Mouse (Mus musculus) heart, embryonic 13.5 days (tissue): ENCODE data around the gene Scn2a. TPM values are rescaled to one million over a fixed set of nuclear protein-coding genes. Genes with fewer than 3 reads are reported as not detected.
"Not testable (repeated sequence)": the region's sequence is repeated elsewhere in the genome, so short reads cannot be mapped to it uniquely, and the experiment has no call there.

ENCODE experiments used
- ATAC-seq: fragments of 200-750 bp; cut with Nextera tagmentation; 2 replicates; pipeline ENCODE4 v1.8.0; 2017; ENCODE audit warnings: moderate TSS enrichment; ENCODE audit not compliant: insufficient number of reproducible peaks, low FRiP score, low TSS enrichment; ENCODE audit errors: extremely low read depth
- H3K27ac ChIP-seq: fragments of 300-500 bp; sonication (generic); replicated peaks from 2 replicates; pipeline ENCODE4 v1.5.1; 2015; ENCODE audit warnings: moderate library complexity, mild to moderate bottlenecking, inconsistent platforms
- H3K27me3 ChIP-seq: fragments of 300-500 bp; sonication (generic); replicated peaks from 2 replicates; pipeline ENCODE4 v1.6.1; 2015; ENCODE audit warnings: mild to moderate bottlenecking, inconsistent platforms
- H3K36me3 ChIP-seq: fragments of 300-500 bp; sonication (generic); 2 replicates; pipeline ENCODE4 v1.6.1; 2015; ENCODE audit warnings: mild to moderate bottlenecking, inconsistent platforms
- H3K4me1 ChIP-seq: fragments of 300-500 bp; sonication (generic); 2 replicates; pipeline ENCODE4 v1.6.1; 2015; ENCODE audit warnings: inconsistent platforms
- H3K4me2 ChIP-seq: fragments of 300-500 bp; sonication (generic); 2 replicates; pipeline ENCODE4 v1.6.1; 2015; ENCODE audit warnings: inconsistent platforms, mild to moderate bottlenecking, moderate library complexity
- H3K4me3 ChIP-seq: fragments of 300-500 bp; sonication (generic); 2 replicates; pipeline ENCODE4 v1.5.1; 2015; ENCODE audit warnings: moderate library complexity, mild to moderate bottlenecking, inconsistent platforms
- H3K9ac ChIP-seq: fragments of 300-500 bp; sonication (generic); 2 replicates; pipeline ENCODE4 v1.6.1; 2015; ENCODE audit warnings: inconsistent platforms, mild to moderate bottlenecking, moderate library complexity
- H3K9me3 ChIP-seq: fragments of 300-500 bp; sonication (generic); 2 replicates; pipeline ENCODE4 v1.6.1; 2016; ENCODE audit warnings: inconsistent platforms
- WGBS: fragments of 180-500 bp; shearing (Covaris S2); methylation state at CpG from one replicate; pipeline ENCODE4 v1.1.7; 2015; ENCODE audit warnings: mixed read lengths; 5-methylcytosine and 5-hydroxymethylcytosine counted together
- polyA plus RNA-seq: library from polyadenylated mRNA; unstranded; fragments of >200 nt; fragmentation: Nextera tagmentation; extraction: Ambion mirVana; gene quantifications from 2 replicates; pipeline ENCODE4 v1.2.1, GENCODE M21; 2015

The Scn2a gene
- polyA plus RNA-seq, 1 experiment from 2014 or later = 0.92 TPM

DNA sequence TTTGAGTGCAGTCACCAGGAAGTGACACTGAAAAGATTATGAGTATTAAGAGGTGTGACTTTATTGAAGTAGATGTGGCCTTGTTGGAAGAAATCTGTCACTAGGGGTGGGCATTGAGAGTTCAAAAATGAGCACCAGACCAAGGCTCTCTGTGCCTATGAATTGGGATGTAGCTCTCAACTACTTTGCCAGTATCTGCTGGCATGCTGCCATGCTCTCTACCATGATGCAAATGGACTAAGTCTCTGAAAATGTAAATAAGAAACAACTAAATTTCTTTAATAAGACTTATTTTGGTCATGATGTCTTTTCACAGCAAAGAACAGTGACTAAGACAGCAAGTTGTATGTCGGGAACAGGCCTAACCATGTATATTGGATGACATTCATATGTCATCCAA, 79.7 kb downstream of the Scn2a start:
- Histone ChIP-seq H3K4me1 (no peaks in the 10 kb centered on the region), H3K36me3 (no peaks in the 10 kb centered on the region), H3K4me3 (no peak overlapping the region), H3K27ac (no peak overlapping the region), H3K27me3 (no peaks in the 10 kb centered on the region), H3K9ac (no peak overlapping the region), H3K4me2 (no peak overlapping the region), H3K9me3 (no peaks in the 10 kb centered on the region)
- WGBS = 81% methylated on average over 1 of the region's 1 CpGs
- ATAC-seq = no peak

DNA sequence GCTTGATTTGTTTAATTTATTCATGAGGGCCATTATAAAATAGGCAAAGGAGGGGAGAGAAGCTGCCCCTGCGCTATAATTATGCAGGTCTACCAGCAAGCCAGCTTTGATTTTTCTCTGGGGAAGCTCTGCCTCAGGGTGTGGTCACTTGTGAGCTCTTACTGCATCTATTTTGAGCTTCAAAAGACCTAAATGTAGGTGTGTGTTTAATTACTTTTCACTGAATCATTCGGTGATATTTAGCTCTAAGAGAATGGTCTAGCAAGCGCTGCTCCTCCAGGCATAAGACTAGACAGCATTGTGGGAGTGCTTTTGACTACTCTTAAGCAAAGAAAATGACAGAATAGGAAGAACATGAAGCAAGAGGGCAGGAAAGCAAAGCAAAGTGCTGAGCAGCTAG, 80.6 kb downstream of the Scn2a start:
- Histone ChIP-seq H3K27me3 (no peaks in the 10 kb centered on the region), H3K4me3 (no peak overlapping the region), H3K4me1 (no peaks in the 10 kb centered on the region), H3K4me2 (no peak overlapping the region), H3K27ac (no peak overlapping the region), H3K9ac (no peak overlapping the region), H3K9me3 (no peaks in the 10 kb centered on the region), H3K36me3 (no peaks in the 10 kb centered on the region)
- ATAC-seq = no peak
- WGBS = 79% methylated on average over 3 of the region's 3 CpGs

DNA sequence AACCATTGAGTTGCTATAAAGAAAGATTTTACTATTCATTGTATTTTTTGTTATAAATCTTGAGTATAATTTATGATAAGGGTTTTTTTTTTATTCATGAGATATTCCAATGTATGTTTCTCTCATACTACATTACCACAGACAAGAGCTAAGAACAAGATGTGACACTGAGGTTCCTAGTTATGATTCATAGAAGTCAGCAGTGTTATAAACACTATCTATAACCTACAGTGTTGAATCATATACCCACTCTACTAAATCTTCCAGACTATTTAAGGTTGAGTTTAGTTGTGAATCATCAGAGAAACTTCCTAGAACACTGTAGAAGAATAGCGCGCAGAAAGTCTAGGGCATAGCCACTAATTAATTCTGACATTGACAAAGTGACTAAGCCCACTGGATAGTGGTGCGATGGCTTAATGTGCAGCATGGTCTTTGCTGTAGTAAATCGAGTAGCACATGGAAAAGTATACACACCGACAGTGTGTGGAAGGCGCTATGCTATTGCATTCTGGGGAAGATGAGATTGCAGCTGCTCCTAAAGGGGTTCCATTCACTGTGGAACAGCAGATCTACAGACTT, 101.7 kb downstream of the Scn2a start:
- H3K4me3 ChIP-seq = no peak overlapping the region
- H3K36me3 ChIP-seq = no peaks in the 10 kb centered on the region
- no peak overlapping the region for H3K9ac ChIP-seq
- no peak overlapping the region for H3K4me2 ChIP-seq
- no peak overlapping the region for H3K27ac ChIP-seq
- H3K9me3 ChIP-seq = no peaks in the 10 kb centered on the region
- 85% methylated on average over 6 of the region's 6 CpGs for WGBS
- H3K4me1 ChIP-seq = no peaks in the 10 kb centered on the region
- no peaks in the 10 kb centered on the region for H3K27me3 ChIP-seq
- ATAC-seq = no peak

DNA sequence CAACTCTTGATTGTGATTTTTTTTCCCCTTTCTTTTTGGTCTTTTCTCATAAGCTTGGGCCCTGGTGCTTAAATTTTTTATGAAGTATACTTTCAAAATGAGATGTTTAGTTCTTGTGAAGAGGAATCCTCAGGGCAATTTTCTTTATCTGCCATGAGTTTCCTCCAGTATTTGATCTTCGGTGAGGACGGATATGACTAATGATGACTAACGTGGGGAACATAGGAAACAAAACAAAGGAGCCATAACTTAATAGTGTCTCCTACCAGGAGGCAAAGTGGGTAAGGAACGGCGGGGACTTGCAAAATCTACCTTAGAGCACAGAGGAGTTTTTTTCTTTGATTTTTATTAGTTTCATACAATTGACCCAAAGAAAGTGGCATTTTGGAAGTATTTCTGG, 124.8 kb downstream of the Scn2a start:
- ATAC-seq = no peak
- no peak overlapping the region for H3K4me2 ChIP-seq
- H3K4me3 ChIP-seq = no peak overlapping the region
- H3K9ac ChIP-seq = no peak overlapping the region
- H3K27ac ChIP-seq = no peak overlapping the region
- no peaks in the 10 kb centered on the region for H3K9me3 ChIP-seq
- H3K4me1 ChIP-seq = no peaks in the 10 kb centered on the region
- H3K27me3 ChIP-seq = no peaks in the 10 kb centered on the region
- WGBS = 72% methylated on average over 5 of the region's 5 CpGs
- no peaks in the 10 kb centered on the region for H3K36me3 ChIP-seq

DNA sequence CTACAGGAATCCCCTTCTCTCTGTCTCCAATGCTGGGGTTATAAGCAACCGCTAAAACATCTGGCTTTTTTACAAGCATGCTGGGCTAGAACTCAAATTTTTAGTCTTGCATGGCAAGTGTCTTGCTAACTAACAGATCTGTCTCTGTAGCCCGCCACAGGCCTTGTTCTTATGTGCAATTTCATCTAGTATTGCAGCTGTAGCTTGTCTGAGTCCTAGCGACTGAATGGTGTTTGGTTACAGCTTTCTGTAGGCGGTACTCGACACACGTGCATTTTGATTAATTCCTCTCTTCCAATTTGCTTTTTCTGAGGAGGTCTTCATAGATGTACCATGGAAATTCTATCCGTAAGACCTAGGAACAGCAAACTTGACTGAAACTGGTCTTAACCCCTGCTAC, 161.9 kb downstream of the Scn2a start:
- Histone ChIP-seq H3K4me1 (no peaks in the 10 kb centered on the region), H3K27me3 (no peaks in the 10 kb centered on the region), H3K36me3 (no peaks in the 10 kb centered on the region), H3K9ac (no peak overlapping the region), H3K27ac (no peak overlapping the region), H3K4me2 (no peak overlapping the region), H3K9me3 (no peaks in the 10 kb centered on the region), H3K4me3 (no peak overlapping the region)
- no peak for ATAC-seq
- WGBS = 67% methylated on average over 7 of the region's 7 CpGs

DNA sequence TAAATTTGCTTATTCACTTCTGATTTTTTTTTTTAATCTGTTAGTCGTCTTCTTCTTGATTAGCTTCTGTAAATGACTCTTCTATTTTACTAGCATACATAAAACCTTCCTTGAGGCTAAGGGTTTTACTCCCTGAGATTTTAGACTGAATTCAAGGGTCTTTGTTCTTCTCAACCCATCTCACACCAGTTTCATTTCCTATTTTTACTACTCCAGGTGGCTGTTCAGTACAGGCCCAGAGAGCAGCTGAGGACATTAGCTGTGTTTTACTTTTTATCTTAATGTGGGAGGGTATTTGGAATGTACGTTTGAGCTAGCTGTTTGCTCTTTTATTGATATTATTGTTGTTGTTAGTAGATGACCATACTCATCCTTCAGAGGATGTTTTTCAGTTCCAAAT, 162.8 kb downstream of the Scn2a start:
- ATAC-seq = no peak
- no peak overlapping the region for H3K27ac ChIP-seq
- H3K4me2 ChIP-seq = no peak overlapping the region
- H3K4me3 ChIP-seq = no peak overlapping the region
- H3K9me3 ChIP-seq = no peaks in the 10 kb centered on the region
- no peaks in the 10 kb centered on the region for H3K36me3 ChIP-seq
- no peaks in the 10 kb centered on the region for H3K27me3 ChIP-seq
- H3K4me1 ChIP-seq = no peaks in the 10 kb centered on the region
- 56% methylated on average over 2 of the region's 2 CpGs for WGBS
- no peak overlapping the region for H3K9ac ChIP-seq

DNA sequence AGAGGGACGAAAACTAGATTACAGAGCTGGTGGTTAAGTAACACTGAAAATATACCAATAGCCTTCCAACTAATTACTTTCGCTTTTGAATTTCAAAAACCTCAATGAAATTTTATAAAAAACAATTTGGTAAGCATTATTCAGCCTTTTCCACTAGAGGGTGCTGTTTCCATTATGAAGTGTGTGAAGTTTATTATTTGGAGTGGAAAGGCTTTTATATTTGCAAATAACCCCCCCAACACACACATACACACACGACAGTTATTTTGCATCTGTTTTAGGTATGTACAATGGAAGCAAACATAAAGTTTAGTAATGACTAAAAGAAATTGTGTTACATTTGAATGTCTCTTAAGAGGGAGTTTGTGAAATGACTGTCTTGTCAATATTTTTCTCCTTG, 171.9 kb downstream of the Scn2a start:
- no peak overlapping the region for H3K4me2 ChIP-seq

DNA sequence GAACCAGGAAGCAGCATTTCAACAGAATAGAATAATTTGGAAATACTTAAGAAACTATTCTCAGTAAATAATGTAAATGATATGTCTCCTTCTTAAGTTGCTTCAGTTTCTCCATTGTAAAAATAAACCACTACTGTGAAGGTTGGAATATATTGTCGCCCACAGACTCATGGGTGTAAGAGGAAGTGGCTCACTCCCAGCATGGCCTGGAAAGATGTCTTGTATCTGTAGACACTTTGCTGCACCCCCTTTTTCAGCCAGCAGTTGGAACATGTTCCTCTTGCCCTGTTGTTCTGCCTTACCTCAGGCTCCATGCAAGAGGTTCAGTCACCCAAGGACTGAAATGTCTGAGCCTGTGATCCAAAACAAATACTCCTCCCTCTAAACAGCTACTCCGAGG, 173.0 kb downstream of the Scn2a start:
- Histone ChIP-seq H3K36me3 (no peaks in the 10 kb centered on the region), H3K27ac (no peak overlapping the region), H3K9me3 (peaks cover 16% of the 10 kb centered on the region; the same call in 1 of the 2 replicates), H3K9ac (no peak overlapping the region), H3K4me2 (no peak overlapping the region), H3K4me3 (no peak overlapping the region), H3K27me3 (no peaks in the 10 kb centered on the region; the same call in 1 of the 2 replicates), H3K4me1 (no peaks in the 10 kb centered on the region)
- no peak for ATAC-seq
- WGBS = 78% methylated on average over 2 of the region's 2 CpGs

More for the DNA sequence above, 171.9 kb downstream of the Scn2a start:
- Histone ChIP-seq H3K4me3 (no peak overlapping the region), H3K9me3 (peaks cover 16% of the 10 kb centered on the region; the same call in 1 of the 2 replicates), H3K27ac (no peak overlapping the region), H3K4me1 (no peaks in the 10 kb centered on the region), H3K27me3 (no peaks in the 10 kb centered on the region; the same call in 1 of the 2 replicates), H3K9ac (no peak overlapping the region), H3K36me3 (no peaks in the 10 kb centered on the region)
- WGBS = 20% methylated on average over 3 of the region's 3 CpGs
- no peak for ATAC-seq

DNA sequence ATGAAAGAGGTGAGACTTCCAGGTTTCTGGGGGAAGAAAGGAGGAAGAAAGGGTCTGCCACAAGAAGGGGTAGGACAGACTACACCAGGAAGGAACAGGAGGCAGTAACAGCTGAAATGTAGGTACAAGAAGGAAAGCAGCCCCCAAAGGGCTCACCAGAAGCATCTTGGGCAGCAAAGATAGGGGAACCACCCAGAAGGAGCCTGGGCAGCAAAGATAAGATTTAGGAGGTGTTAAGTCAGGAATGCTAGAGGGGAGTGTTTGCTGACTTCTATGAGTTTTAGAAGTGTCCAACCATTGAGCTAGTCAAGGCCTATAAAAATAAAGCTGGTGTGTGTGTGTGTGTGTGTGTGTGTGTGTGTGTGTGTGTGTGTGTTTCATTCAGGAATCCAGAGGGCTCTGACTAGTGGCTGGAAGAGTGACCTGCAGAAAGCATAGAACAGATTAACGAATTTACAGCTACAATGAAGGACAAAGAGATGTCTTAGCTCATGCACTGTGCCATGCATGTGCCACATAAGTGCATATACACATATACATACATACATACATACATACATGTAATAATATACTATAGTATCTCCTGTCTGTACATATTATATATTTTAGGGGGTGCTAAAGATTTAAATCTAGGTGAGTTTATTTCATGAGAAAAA, 180.6 kb downstream of the Scn2a start:
- ATAC-seq = peak; percentile 37; the same call in 1 of the 2 replicates
- H3K4me2 ChIP-seq = no peak overlapping the region
- no peaks in the 10 kb centered on the region for H3K27me3 ChIP-seq
- WGBS = 62% methylated on average over 1 of the region's 1 CpGs
- H3K9me3 ChIP-seq = peaks cover 7% of the 10 kb centered on the region; the same call in 1 of the 2 replicates
- no peaks in the 10 kb centered on the region for H3K4me1 ChIP-seq
- H3K4me3 ChIP-seq = no peak overlapping the region
- no peak overlapping the region for H3K27ac ChIP-seq
- no peaks in the 10 kb centered on the region for H3K36me3 ChIP-seq
- no peak overlapping the region for H3K9ac ChIP-seq

DNA sequence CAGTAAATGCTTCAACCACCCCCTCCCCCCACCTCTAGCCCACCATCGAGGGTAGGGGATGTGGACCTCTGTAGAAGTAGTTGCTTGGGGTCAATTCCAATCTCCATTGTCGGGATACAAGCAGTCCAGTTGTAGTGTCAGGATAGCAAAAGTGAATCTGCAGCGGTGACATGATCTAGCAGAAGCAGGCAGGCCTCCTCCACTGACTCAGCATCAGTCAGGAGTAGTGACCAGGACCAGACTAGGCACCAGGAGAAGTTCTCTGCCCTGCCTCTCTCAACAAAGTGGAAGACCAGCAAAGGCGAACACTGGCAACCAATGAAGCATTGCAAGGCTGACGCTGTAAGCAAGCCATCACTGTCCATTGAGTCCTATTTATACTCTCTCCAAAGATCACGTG, 186.0 kb downstream of the Scn2a start:
- H3K27ac ChIP-seq = no peak overlapping the region
- H3K4me3 ChIP-seq = no peak overlapping the region
- no peaks in the 10 kb centered on the region for H3K27me3 ChIP-seq
- no peaks in the 10 kb centered on the region for H3K9me3 ChIP-seq
- no peaks in the 10 kb centered on the region for H3K4me1 ChIP-seq
- H3K4me2 ChIP-seq = no peak overlapping the region
- ATAC-seq = no peak
- no peak overlapping the region for H3K9ac ChIP-seq
- no peaks in the 10 kb centered on the region for H3K36me3 ChIP-seq
- WGBS = 82% methylated on average over 6 of the region's 6 CpGs

DNA sequence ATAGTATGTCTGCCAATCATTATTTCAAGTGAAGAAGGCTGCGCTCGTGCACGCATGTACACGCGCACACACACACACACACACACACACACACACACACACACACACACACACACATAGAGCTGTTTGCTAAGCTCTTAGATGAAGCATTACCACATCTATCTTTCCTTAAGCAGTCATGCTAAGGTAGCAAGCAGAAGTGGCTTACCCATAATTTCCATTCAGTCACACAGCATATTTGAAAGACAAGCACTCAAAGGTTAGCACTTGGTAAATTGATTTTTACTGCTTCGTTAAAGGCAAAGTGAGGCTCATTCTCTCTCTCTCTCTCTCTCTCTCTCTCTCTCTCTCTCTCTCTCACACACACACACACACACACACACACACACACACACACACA, 190.6 kb downstream of the Scn2a start:
- H3K27me3 ChIP-seq, ATAC-seq: not testable (repeated sequence)

More for the DNA sequence above, 190.6 kb downstream of the Scn2a start:
- not testable (repeated sequence) for H3K4me1 ChIP-seq, H3K4me2 ChIP-seq, H3K9ac ChIP-seq, H3K36me3 ChIP-seq, H3K4me3 ChIP-seq, H3K9me3 ChIP-seq, H3K27ac ChIP-seq
- 82% methylated on average over 6 of the region's 6 CpGs for WGBS
